ENCODE assay signal across 22 mouse cellular contexts in the genomic region with DNA sequence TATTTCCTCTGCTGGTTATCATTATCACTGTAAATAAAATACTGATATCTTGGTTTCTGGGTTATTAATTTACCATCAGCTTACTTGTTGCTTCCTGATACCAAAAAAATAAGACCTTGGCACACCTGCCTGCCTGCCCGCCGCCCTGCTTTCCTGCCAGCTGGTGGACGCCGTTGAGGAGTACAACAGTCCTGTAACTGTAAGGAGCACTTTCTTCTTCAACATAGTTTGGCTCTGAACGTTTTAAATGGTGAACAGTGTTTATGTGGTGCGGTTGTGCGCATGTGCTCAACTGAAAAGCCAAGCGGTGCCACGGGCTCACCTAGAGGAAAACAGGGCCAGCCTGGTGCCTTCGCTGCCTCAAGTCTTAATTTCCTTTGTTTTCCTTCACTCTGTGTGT. TPM values are rescaled to one million over a fixed set of nuclear protein-coding genes. Genes with fewer than 3 reads are reported as not detected.
DNase-seq lines count a peak whose midpoint lies in the region; ATAC-seq lines count a peak whose summit lies in the region.
"Had no signal": no experiment of that assay in that cellular context is flagged by ENCODE, and none has a peak within 500 bp of the region (broad histone marks: within the 10 kb centered on the region; RNA-seq: fewer than 3 reads in every experiment).

No protein-coding gene starts in this region.

- H3K4me3 ChIP-seq in embryonic facial prominence, embryonic 14.5 days (ENCODE audit: low read depth, low read length), result no peak overlapping the region
- H3K4me3 ChIP-seq in embryonic facial prominence, embryonic 10.5 days, result no peak overlapping the region
- no peak overlapping the region for H3K4me3 ChIP-seq in hindbrain, embryonic 11.5 days (ENCODE audit: low read depth, low read length)
- H3K4me3 ChIP-seq in hindbrain, embryonic 13.5 days, result no peak overlapping the region
- no peak overlapping the region for H3K4me3 ChIP-seq in intestine, embryonic 16.5 days (ENCODE audit: low read length)
- H3K4me3 ChIP-seq in stomach, embryonic 16.5 days (replicated peaks; ENCODE audit: low read length), result no peak overlapping the region
- H3K4me3 ChIP-seq: embryonic facial prominence, embryonic 15.5 days; erythroblast, embryonic 14.5 days; heart, adult 2 months; heart, embryonic 12.5 days; hindbrain, embryonic 12.5 days had no signal

- H3K9ac ChIP-seq in embryonic facial prominence, embryonic 14.5 days (ENCODE audit: low read depth, low read length), result no peak overlapping the region
- H3K9ac ChIP-seq in hindbrain, embryonic 11.5 days (ENCODE audit: low read depth, low read length), result no peak overlapping the region
- H3K9ac ChIP-seq in hindbrain, embryonic 13.5 days, result no peak overlapping the region
- peak overlapping the region; percentile 48 for H3K9ac ChIP-seq in intestine, embryonic 16.5 days (ENCODE audit: low read depth, low read length)
- peak overlapping the region; percentile 42 for H3K9ac ChIP-seq in stomach, embryonic 16.5 days (ENCODE audit: low read length)
- H3K9ac ChIP-seq: embryonic facial prominence, embryonic 15.5 days; heart, embryonic 12.5 days; hindbrain, embryonic 12.5 days had no signal

- no peak overlapping the region for H3K4me2 ChIP-seq in embryonic facial prominence, embryonic 14.5 days (ENCODE audit: low read depth, low read length)
- no peak overlapping the region for H3K4me2 ChIP-seq in hindbrain, embryonic 11.5 days (replicated peaks; ENCODE audit: low read depth, low read length)
- H3K4me2 ChIP-seq in hindbrain, embryonic 13.5 days, result no peak overlapping the region
- peak overlapping the region; percentile 20; the same call in 1 of the 2 replicates for H3K4me2 ChIP-seq in intestine, embryonic 16.5 days (ENCODE audit: low read depth, low read length)
- peak overlapping the region; percentile 14; the same call in 1 of the 2 replicates for H3K4me2 ChIP-seq in stomach, embryonic 16.5 days (ENCODE audit: low read depth, low read length)
- H3K4me2 ChIP-seq: embryonic facial prominence, embryonic 15.5 days; heart, embryonic 12.5 days; hindbrain, embryonic 12.5 days had no signal

- H3K4me1 ChIP-seq in embryonic facial prominence, embryonic 14.5 days (ENCODE audit: control insufficient read depth, insufficient read depth, low read length), result no peaks in the 10 kb centered on the region
- 0 out of 2 replicates have a peak, but pooled peaks cover 3% of the 10 kb centered on the region for H3K4me1 ChIP-seq in embryonic facial prominence, embryonic 10.5 days
- no peaks in the 10 kb centered on the region for H3K4me1 ChIP-seq in hindbrain, embryonic 11.5 days (replicated peaks; ENCODE audit: control insufficient read depth, insufficient read depth, low read length)
- H3K4me1 ChIP-seq in hindbrain, embryonic 13.5 days (replicated peaks), result no peaks in the 10 kb centered on the region; the same call in 1 of the 2 replicates
- H3K4me1 ChIP-seq in intestine, embryonic 16.5 days (ENCODE audit: control insufficient read depth, insufficient read depth, low read length), result no peaks in the 10 kb centered on the region; the same call in 1 of the 2 replicates
- no peaks in the 10 kb centered on the region for H3K4me1 ChIP-seq in stomach, embryonic 16.5 days (ENCODE audit: control insufficient read depth, insufficient read depth, low read length)
- H3K4me1 ChIP-seq: embryonic facial prominence, embryonic 15.5 days; heart, embryonic 12.5 days had no signal

- no peaks in the 10 kb centered on the region for H3K36me3 ChIP-seq in embryonic facial prominence, embryonic 14.5 days (ENCODE audit: control insufficient read depth, insufficient read depth, low read length)
- no peaks in the 10 kb centered on the region for H3K36me3 ChIP-seq in embryonic facial prominence, embryonic 10.5 days (replicated peaks)
- H3K36me3 ChIP-seq in hindbrain, embryonic 11.5 days (ENCODE audit: control insufficient read depth, insufficient read depth, low read length), result no peaks in the 10 kb centered on the region
- no peaks in the 10 kb centered on the region for H3K36me3 ChIP-seq in hindbrain, embryonic 13.5 days
- H3K36me3 ChIP-seq in intestine, embryonic 16.5 days (ENCODE audit: control insufficient read depth, insufficient read depth, low read length), result no peaks in the 10 kb centered on the region
- H3K36me3 ChIP-seq in stomach, embryonic 16.5 days (ENCODE audit: control insufficient read depth, insufficient read depth, low read length), result no peaks in the 10 kb centered on the region
- H3K36me3 ChIP-seq: embryonic facial prominence, embryonic 15.5 days; G1E; heart, embryonic 12.5 days; hindbrain, embryonic 12.5 days had no signal

- no peak for ATAC-seq in embryonic facial prominence, embryonic 14.5 days (ENCODE audit: low read depth)
- no peak for ATAC-seq in hindbrain, embryonic 11.5 days (ENCODE audit: low FRiP score)
- ATAC-seq in hindbrain, embryonic 13.5 days (ENCODE audit: low FRiP score), result no peak
- ATAC-seq in intestine, embryonic 16.5 days, result peak; percentile 36
- ATAC-seq in stomach, embryonic 16.5 days (ENCODE audit: insufficient read depth, low FRiP score), result no peak
- ATAC-seq: CD4-positive, CD25-positive, alpha-beta regulatory T cell, adult 4 months; forebrain, embryonic 16.5 days had no signal

- 61% methylated on average over 10 of the region's 10 CpGs for WGBS in embryonic facial prominence, embryonic 14.5 days
- WGBS in embryonic facial prominence, embryonic 10.5 days, result 73% methylated on average over 10 of the region's 10 CpGs
- 62% methylated on average over 10 of the region's 10 CpGs for whole genome bisulfite sequencing in hindbrain, embryonic 11.5 days
- 63% methylated on average over 10 of the region's 10 CpGs for WGBS in hindbrain, embryonic 13.5 days
- 64% methylated on average over 10 of the region's 10 CpGs for WGBS in intestine, embryonic 16.5 days
- WGBS in stomach, embryonic 16.5 days, result 54% methylated on average over 10 of the region's 10 CpGs

- no peaks in the 10 kb centered on the region for H3K27me3 ChIP-seq in embryonic facial prominence, embryonic 14.5 days (replicated peaks; ENCODE audit: control insufficient read depth, insufficient read depth, low read length)
- H3K27me3 ChIP-seq in embryonic facial prominence, embryonic 10.5 days (replicated peaks; ENCODE audit: low read depth, poor library complexity, severe bottlenecking), result no peaks in the 10 kb centered on the region; the same call in 1 of the 2 replicates
- no peaks in the 10 kb centered on the region for H3K27me3 ChIP-seq in hindbrain, embryonic 11.5 days (ENCODE audit: control insufficient read depth, insufficient read depth, low read length)
- H3K27me3 ChIP-seq in hindbrain, embryonic 13.5 days, result no peaks in the 10 kb centered on the region
- no peaks in the 10 kb centered on the region for H3K27me3 ChIP-seq in intestine, embryonic 16.5 days (replicated peaks; ENCODE audit: control insufficient read depth, insufficient read depth, low read length)
- H3K27me3 ChIP-seq in stomach, embryonic 16.5 days (ENCODE audit: control insufficient read depth, insufficient read depth, low read length), result no peaks in the 10 kb centered on the region
- H3K27me3 ChIP-seq: embryonic facial prominence, embryonic 15.5 days; heart, embryonic 12.5 days; hindbrain, embryonic 12.5 days had no signal

- peak; percentile 6 for DNase-seq in embryonic facial prominence, embryonic 14.5 days (ENCODE audit: low spot score)
- no peak for DNase-seq in embryonic facial prominence, embryonic 10.5 days (ENCODE audit: low spot score)
- peak; percentile 18 for DNase-seq in hindbrain, embryonic 11.5 days (ENCODE audit: low spot score)
- no peak for DNase-seq in spleen, adult 12 weeks (ENCODE audit: low spot score)
- DNase-seq in cerebellum, adult 11-12 months, result no peak
- DNase-seq: adrenal gland, postnatal 10 days; B cell, adult 2 months; cerebellum, adult 18-20 months; cerebellum, adult 9-11 months; cerebellum, postnatal 36 days; gastrocnemius, postnatal 10 days; heart, adult 2 months had no signal

- H3K27ac ChIP-seq in embryonic facial prominence, embryonic 14.5 days (replicated peaks; ENCODE audit: low read depth, low read length), result no peak overlapping the region
- no peak overlapping the region for H3K27ac ChIP-seq in embryonic facial prominence, embryonic 10.5 days (replicated peaks)
- H3K27ac ChIP-seq in hindbrain, embryonic 11.5 days (ENCODE audit: low read depth, low read length), result no peak overlapping the region
- H3K27ac ChIP-seq in hindbrain, embryonic 13.5 days, result no peak overlapping the region
- H3K27ac ChIP-seq in intestine, embryonic 16.5 days (ENCODE audit: low read length), result peak overlapping the region; percentile 41; the same call in 1 of the 2 replicates
- H3K27ac ChIP-seq in stomach, embryonic 16.5 days (ENCODE audit: low read length), result peak overlapping the region; percentile 26; the same call in 1 of the 2 replicates
- H3K27ac ChIP-seq: embryonic facial prominence, embryonic 15.5 days; heart, adult 2 months; hindbrain, embryonic 12.5 days had no signal

- H3K9me3 ChIP-seq in embryonic facial prominence, embryonic 14.5 days (ENCODE audit: control insufficient read depth, low read length), result peaks cover 6% of the 10 kb centered on the region; the same call in 1 of the 2 replicates
- H3K9me3 ChIP-seq in embryonic facial prominence, embryonic 10.5 days, result no peaks in the 10 kb centered on the region
- no peaks in the 10 kb centered on the region for H3K9me3 ChIP-seq in hindbrain, embryonic 11.5 days (ENCODE audit: control insufficient read depth, low read length)
- H3K9me3 ChIP-seq in hindbrain, embryonic 13.5 days, result peaks cover 3% of the 10 kb centered on the region; the same call in 1 of the 2 replicates
- no peaks in the 10 kb centered on the region for H3K9me3 ChIP-seq in intestine, embryonic 16.5 days (ENCODE audit: control insufficient read depth, low read length)
- no peaks in the 10 kb centered on the region; the same call in 1 of the 2 replicates for H3K9me3 ChIP-seq in stomach, embryonic 16.5 days (replicated peaks; ENCODE audit: control insufficient read depth, low read length)
- H3K9me3 ChIP-seq: G1E; hindbrain, embryonic 12.5 days had no signal

RNA-seq across cellular contexts. Expression of gene Slc12a8, which starts 6.4 kb away (rescaled TPM):
- 0.68 and 1.0 TPM in 2 replicates for polyA plus RNA-seq in embryonic facial prominence, embryonic 14.5 days (2014; fragmentation: Nextera tagmentation; extraction: Ambion mirVana)
- polyA plus RNA-seq in embryonic facial prominence, embryonic 10.5 days (2016; fragmentation: Nextera tagmentation; extraction: Ambion mirVana), result 0.50 and 0.79 TPM in 2 replicates
- 0.99 and 1.2 TPM in 2 replicates for polyA plus RNA-seq in hindbrain, embryonic 11.5 days (2014; fragmentation: Nextera tagmentation; extraction: Ambion mirVana)
- 0.62 and 0.75 TPM in 2 replicates for polyA plus RNA-seq in hindbrain, embryonic 13.5 days (2015; fragmentation: Nextera tagmentation; extraction: Ambion mirVana)
- 10.3 and 10.5 TPM in 2 replicates for polyA plus RNA-seq in intestine, embryonic 16.5 days (2015; fragmentation: Nextera tagmentation; extraction: Ambion mirVana)
- 4.2 and 5.1 TPM in 2 replicates for polyA plus RNA-seq in stomach, embryonic 16.5 days (2015; fragmentation: Nextera tagmentation; extraction: Ambion mirVana)
- polyA plus RNA-seq: erythroblast, embryonic 14.5 days; G1E had no signal

Comparison
In these comparisons a context has a peak if more than half of its experiments do, and no peak if none do; other contexts are left out.
1. DNase-seq: peak in embryonic facial prominence, embryonic 14.5 days (single experiment) and hindbrain, embryonic 11.5 days (single experiment); none in embryonic facial prominence, embryonic 10.5 days (single experiment), spleen, adult 12 weeks (single experiment) and cerebellum, adult 11-12 months (single experiment).
2. H3K27ac ChIP-seq: peak in intestine, embryonic 16.5 days (single experiment) and stomach, embryonic 16.5 days (single experiment); none in embryonic facial prominence, embryonic 14.5 days (single experiment), embryonic facial prominence, embryonic 10.5 days (single experiment), hindbrain, embryonic 11.5 days (single experiment) and hindbrain, embryonic 13.5 days (single experiment).
3. H3K4me2 ChIP-seq: peak in intestine, embryonic 16.5 days (single experiment) and stomach, embryonic 16.5 days (single experiment); none in embryonic facial prominence, embryonic 14.5 days (single experiment), hindbrain, embryonic 11.5 days (single experiment) and hindbrain, embryonic 13.5 days (single experiment).
4. H3K9ac ChIP-seq: peak in intestine, embryonic 16.5 days (single experiment) and stomach, embryonic 16.5 days (single experiment); none in embryonic facial prominence, embryonic 14.5 days (single experiment), hindbrain, embryonic 11.5 days (single experiment) and hindbrain, embryonic 13.5 days (single experiment).